Mouse (Mus musculus) forebrain, embryonic 10.5 days (tissue): Measurements from ENCODE around the gene Phka1. TPM values are rescaled to one million over a fixed set of nuclear protein-coding genes. Genes with fewer than 3 reads are reported as not detected.

Experiments
- polyA plus RNA-seq: library from polyadenylated mRNA; unstranded; fragments of >200 nt; fragmentation: Nextera tagmentation; extraction: Ambion mirVana; gene quantifications from 2 replicates; pipeline ENCODE4 v1.2.1, GENCODE M21; 2016

The Phka1 gene
- polyA plus RNA-seq, 1 experiment from 2014 or later: 7.2 TPM

Other genes with a start within 250 kb of the Phka1 start
- gene Hdac8, start 138.9 kb downstream of the Phka1 start, polyA plus RNA-seq: 8.1 and 8.9 TPM in 2 replicates
- not detected in 2 replicates for gene Gm3880, start 42.7 kb upstream of the Phka1 start, polyA plus RNA-seq
- gene Gm9112, start 63.4 kb upstream of the Phka1 start, polyA plus RNA-seq: not detected in 2 replicates
- gene Dmrtc1b, start 63.6 kb upstream of the Phka1 start, polyA plus RNA-seq: not detected in 2 replicates
- gene Dmrtc1c1, start 158.7 kb upstream of the Phka1 start, polyA plus RNA-seq: not detected in 2 replicates
- not detected in 2 replicates for gene Dmrtc1c2, start 210.4 kb upstream of the Phka1 start, polyA plus RNA-seq
- gene 1700031F05Rik, start 223.7 kb upstream of the Phka1 start, polyA plus RNA-seq: not detected in 2 replicates